Mouse (Mus musculus): ENCODE measurements at regions not wholly inside any gene's neighbourhood (a gene's known extent, or its start where the extent isn't known, plus 50 kb on each side); places are given as distances from the start of the nearest gene placed in this dataset.
"Not testable (repeated sequence)": the region's sequence is repeated elsewhere in the genome, so short reads cannot be mapped to it uniquely, and the experiment has no call there.

DNA sequence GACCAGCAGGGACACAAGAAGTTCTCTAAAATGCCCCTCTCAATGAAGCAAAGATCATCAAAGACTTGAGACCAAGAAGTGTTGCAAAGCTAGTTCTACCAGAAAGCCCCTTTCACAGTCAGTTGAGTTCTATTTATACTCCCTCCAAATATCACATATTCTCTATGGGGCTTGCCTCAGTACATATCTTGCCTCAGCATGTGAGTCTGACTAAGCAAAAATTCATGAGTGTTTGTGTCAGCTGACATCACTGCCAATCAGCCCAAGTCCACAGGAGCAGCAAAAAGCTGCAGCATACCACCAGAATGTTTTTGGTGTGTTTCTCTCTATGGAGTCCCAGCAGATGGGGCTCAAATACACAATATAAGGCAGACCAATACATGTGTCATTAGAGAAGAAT is 631.6 kb downstream of the Rpia start:
- no peak for ATAC-seq (replicated peaks; ENCODE audit: low FRiP score, low TSS enrichment, poor library complexity, severe bottlenecking)

DNA sequence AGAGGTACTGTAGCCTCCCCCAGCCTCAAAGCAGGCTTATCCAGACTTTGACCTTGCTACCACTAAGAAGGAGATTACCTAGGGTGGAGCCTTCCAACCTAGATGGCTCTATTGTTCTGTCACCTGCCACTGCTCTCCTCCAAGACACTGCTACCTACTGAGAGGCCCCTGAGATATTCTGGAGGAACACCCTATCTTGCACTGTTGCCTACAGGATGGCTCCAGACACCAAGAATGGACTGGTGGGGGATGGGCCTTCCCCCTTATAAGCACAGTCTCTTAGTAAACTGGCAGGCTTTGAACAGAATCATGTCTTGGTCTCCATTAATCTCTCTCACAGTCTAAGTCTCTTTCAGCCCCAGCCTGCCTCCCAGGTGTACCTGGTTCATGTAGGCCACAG is 636.3 kb downstream of the Rpia start:
- not testable (repeated sequence) for ATAC-seq (replicated peaks; ENCODE audit: low FRiP score, low TSS enrichment, poor library complexity, severe bottlenecking)

DNA sequence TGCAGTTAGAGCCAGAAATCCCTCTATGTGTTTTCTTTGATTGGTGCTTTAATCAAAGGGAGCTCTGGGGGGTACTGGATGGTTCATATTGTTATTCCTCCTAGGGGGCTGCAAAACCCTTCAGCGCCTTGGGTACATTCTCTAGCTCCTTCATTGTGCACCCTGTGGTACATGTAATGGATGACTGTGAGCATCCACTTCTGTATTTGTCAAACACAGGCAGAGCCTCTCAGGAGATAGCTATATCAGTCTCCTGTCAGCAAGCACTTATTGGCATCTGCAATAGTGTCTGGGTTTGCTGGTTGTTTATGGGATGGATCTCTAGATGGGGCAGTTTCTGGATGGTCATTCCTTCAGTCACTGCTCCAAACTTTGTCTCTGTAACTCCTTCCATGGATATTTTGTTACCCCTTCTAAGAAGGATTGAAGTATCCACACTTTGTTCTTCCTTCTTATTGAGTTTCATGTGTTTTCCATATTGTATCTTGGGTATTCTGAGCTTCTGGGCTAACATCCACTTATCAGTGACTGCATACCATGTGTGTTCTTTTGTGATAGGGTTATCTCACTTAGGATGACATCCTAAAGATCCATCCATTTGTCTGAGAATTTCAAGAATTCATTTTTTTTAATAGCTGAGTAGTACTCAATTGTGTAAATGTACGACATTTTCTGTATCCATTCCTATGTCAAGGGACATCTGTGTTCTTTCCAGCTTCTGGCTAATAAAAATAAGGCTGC is 640.8 kb downstream of the Rpia start:
- ATAC-seq (replicated peaks; ENCODE audit: low FRiP score, low TSS enrichment, poor library complexity, severe bottlenecking): not testable (repeated sequence)

DNA sequence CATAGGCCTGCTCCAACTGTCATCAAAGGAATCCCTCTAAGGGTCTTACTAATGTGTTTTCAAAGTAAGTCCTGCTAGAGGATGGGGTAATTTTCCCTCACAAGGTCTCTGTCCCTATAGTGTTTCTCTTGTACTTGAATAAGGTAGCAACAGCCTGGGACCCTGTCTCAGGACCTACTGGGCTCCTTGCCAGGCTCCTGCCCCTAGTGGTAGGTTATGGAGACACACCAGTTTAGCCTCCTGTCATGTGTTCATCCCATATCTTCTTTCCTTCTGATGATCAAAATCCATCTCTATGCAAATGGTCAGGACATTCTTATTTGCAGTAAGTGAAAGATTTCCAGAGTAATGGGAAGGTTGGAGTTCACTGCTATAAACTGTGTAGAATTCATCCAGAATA is 645.0 kb downstream of the Rpia start:
- ATAC-seq (replicated peaks; ENCODE audit: low FRiP score, low TSS enrichment, poor library complexity, severe bottlenecking): 0 out of 2 replicates have a peak, but pooled peaks have one; percentile 52

DNA sequence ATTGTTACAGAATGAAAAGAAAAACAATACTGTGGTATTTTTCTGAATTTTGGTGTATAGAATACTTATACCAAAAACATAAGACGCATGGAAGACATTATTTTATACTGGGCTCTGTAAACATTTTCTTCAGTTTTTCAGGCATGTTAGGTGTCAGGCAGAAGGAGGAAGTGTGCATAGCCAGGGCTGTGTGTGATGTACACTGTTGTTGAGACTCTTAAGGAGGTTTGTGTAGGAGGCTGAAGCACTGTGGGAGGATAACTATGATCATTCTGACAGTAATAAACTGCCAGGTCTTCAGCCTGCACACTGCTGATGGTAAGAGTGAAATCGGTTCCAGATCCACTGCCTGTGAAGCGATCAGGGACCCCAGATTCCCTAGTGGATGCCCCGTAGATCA is 648.7 kb downstream of the Rpia start:
- not testable (repeated sequence) for ATAC-seq (replicated peaks; ENCODE audit: low FRiP score, low TSS enrichment, poor library complexity, severe bottlenecking)

DNA sequence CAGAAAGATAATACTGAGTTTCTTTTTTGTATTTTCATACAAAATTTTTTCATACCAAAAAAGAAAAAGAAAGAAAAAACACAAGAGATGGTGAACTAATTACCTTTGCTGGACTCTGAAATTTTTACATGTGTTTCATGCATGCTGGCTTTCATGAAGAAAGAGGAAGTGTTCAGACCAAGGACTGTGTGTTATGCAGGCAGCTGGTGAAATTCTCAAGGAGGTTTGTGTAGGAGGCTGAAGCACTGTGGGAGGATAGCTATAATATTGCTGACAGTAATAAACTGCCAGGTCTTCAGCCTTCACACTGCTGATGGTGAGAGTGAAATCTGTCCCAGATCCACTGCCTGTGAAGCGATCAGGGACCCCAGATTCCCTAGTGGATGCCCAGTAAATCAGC is 675.2 kb downstream of the Rpia start:
- no peak for ATAC-seq (replicated peaks; ENCODE audit: low FRiP score, low TSS enrichment, poor library complexity, severe bottlenecking)

DNA sequence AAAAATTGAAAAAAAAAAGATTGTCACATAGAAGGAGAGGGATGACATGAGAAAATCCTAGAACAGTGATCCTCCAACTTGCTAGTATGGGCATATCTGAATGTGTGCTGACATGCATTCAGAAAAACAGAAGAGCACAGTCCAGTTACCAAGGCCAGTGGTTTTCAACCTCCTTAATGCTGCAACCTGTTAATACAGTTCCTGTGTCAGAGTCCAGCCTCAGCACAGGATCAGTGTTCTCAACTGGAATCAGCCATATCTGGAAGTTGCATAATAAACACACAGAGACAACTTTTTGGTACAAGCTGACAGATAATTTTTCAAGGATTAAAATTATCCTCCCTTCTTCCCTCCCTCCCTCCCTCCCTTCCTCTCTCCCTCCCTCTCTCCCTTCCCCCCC is 680.1 kb downstream of the Rpia start:
- no peak for ATAC-seq (replicated peaks; ENCODE audit: low FRiP score, low TSS enrichment, poor library complexity, severe bottlenecking)

DNA sequence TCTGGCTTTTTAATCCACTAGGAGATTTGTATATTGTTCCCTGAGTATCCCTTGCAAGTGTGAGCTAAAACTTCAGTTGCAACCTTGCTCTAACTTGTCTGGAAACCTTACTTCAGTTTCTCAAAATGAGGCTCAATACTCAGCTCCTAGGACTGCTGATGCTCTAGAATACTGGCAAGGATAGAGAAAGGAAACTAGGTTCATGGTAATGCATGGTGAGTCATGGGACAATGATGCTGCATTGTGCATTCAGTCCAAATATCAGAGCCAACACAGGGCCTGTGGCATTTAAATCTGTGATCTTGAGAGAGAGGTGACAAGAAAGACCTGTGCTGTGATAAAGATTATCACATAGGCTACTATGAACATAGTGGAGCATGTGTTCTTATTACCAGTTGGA is 682.6 kb downstream of the Rpia start:
- not testable (repeated sequence) for ATAC-seq (replicated peaks; ENCODE audit: low FRiP score, low TSS enrichment, poor library complexity, severe bottlenecking)

DNA sequence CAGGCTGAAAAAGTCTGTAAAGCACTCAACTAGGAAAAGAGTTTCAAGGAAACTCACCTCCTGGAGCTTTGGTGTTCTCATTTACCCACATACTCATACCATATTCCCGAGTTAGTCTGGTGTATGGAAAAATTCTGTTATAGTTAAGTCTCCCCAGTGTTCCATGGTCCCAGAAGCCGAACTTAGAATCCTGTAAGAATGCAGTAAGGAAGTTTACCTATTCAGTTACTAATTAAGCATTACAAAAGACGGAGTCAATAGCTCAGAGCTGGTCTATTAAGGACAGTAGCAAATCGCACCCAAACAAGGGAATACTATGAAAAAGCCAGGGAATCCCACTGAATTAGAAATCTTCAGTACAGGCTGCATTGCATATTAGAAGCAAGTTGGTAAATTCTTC is 688.3 kb downstream of the Rpia start:
- ATAC-seq (replicated peaks; ENCODE audit: low FRiP score, low TSS enrichment, poor library complexity, severe bottlenecking): no peak

DNA sequence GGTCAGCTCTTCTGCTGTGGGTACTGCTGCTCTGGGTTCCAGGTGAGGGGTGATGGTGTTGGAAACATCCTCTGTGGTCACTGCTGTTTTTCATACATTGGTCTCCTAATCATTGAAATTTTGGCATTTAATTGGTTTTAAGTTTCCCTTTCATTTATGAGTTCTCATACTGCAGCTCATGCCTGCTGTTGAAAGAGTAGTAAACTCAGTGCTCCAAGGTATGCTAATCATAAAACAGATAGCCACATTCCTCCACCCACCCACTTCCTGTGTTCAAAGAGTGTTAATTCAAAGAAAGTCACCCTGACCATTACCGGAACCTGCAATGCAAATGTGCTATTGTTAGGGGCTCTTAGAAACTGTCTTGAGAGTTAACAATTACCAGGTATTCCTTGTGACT is 688.9 kb downstream of the Rpia start:
- not testable (repeated sequence) for ATAC-seq (replicated peaks; ENCODE audit: low FRiP score, low TSS enrichment, poor library complexity, severe bottlenecking)

DNA sequence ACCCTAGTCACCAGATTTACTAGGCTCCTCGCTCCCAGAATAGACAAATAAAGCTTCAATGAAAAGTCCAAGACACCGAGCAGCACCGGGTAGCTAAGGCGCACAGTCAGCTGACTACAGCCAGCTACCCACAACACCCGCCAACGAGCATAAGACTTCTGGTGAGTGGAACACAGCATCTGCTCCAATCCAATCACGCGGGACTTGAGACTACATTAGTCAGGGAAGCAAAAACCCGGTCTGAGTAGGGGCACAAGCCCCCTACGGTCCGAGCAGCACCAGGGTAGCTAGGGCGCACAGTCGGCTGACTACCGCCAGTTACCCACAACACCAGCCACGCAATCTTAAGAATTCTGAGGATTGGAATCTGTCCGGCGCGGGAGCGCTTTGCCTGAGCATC is 704.0 kb downstream of the Rpia start:
- ATAC-seq (replicated peaks; ENCODE audit: low FRiP score, low TSS enrichment, poor library complexity, severe bottlenecking): no peak

DNA sequence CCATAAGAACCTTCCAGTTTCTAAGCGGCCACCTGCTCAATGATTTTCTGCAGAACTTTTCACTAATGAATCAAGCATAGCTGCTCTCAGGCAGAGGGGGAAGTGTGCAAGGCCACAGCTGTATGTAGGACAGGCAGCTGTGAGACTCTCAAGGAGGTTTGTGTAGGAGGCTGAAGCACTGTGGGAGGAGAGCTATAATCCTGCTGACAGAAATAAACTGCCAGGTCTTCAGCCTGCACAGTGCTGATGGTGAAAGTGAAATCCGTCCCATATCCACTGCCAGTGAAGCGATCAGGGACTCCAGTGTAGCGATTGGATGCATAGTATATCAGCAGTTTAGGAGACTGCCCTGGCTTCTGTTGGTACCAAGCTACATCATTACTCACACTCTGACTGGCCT is 718.2 kb downstream of the Rpia start:
- ATAC-seq (replicated peaks; ENCODE audit: low FRiP score, low TSS enrichment, poor library complexity, severe bottlenecking): no peak

DNA sequence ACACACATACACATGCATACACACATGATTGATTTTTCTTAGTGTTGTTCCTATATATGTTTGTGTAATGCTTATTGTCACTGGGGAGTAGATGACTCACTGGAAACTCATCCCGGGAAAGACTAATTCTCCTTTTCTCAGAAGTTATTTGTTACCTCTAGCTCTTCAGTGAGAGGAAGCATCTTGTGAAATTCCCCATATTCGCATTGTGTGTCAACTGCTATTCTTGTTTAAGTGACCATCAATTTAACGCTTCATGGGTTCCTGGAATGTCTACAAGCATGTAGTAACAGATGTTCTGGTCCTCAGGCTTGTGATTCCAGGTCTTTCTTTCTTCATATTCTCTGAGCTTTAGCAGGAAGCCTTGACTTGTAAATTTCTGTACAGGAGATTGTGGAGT is 720.0 kb downstream of the Rpia start:
- ATAC-seq (replicated peaks; ENCODE audit: low FRiP score, low TSS enrichment, poor library complexity, severe bottlenecking): no peak

DNA sequence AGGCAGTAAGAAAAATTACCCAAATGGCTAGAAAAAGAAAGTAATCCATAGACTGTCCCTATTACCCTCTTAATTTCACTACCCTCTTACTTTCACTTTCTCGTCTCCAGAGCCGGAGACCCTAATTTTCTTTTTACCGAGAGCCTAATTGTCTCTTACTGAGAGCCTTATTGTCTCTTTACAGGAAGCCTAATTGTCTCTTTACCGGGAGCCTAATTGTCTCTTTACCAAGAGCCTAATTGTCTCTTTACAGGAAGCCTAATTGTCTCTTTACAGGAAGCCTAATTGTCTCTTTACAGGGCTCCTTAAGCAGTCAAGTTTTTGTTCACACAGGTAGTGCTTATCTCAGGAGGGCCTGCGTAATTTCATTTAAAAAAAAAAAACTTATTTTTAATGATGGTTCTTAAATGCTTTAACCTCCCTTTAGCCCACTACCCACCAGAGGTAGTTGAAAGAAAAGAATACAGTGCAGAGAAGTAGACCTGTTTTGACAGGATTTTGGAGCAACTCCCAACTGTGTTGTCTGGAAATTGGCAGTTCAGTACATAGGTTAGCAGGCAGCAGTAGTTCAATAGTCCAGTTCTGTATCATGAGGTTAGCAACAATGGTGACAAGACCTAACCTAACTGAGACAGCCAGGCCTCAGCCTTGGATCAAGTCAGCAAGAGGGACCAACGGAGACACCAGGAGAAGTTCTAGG is 724.2 kb downstream of the Rpia start:
- no peak for ATAC-seq (replicated peaks; ENCODE audit: low FRiP score, low TSS enrichment, poor library complexity, severe bottlenecking)

DNA sequence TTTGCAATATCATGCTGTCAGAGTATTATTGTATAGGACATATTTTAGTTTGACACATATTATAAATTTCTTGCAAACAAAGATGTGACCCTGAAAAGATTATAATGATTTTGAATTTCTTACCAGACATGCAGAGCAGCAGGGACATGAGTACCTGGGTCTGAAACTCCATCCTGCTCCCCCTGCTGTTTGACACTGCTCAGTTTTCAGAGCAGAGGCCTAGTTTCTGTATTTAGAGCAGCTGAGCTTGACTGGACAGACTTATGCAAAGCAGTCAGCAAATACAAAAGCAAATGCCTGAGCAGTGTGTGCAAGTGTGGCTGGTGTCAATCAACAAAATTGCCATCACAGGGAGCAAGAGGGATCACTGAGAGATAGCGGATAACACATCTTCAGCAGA is 733.0 kb downstream of the Rpia start:
- no peak for ATAC-seq (replicated peaks; ENCODE audit: low FRiP score, low TSS enrichment, poor library complexity, severe bottlenecking)

DNA sequence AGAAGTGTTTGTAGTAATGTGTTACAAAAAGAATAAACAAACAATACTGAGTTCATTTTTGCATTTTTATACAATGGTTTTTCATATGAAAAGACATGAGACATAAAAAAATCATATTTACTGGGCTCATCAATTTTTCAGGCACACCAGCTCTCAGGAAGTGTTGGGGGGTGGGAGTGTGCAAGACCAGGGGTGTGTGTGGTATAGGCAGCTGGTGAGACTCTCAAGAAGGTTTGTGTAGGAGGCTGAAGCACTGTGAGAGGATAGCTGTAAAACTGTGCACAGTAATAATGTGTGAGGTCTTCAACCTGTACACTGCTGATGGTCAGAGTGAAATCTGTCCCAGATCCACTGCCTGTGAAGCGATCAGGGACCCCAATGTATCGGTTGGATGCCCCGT is 733.7 kb downstream of the Rpia start:
- no peak for ATAC-seq (replicated peaks; ENCODE audit: low FRiP score, low TSS enrichment, poor library complexity, severe bottlenecking)

DNA sequence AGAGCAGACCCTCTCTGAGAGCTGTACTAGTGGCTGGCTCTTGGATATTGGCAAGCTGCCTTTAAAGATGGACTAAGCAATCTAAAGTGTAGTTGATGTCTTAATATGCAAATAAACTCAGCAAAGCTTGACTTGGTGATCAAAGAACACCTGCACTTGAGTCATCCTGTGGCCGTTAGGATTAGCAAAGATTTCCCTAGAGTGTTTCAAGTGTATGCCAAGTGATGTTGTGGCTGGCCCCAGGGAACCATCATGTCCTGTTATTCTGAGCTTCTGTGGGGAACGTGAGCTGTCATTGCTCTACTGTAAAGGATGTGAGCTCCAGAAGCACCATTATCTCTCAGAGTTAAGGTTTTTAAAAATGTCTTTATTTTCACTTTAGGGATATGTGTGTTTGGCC is 751.1 kb downstream of the Rpia start:
- ATAC-seq (replicated peaks; ENCODE audit: low FRiP score, low TSS enrichment, poor library complexity, severe bottlenecking): no peak

DNA sequence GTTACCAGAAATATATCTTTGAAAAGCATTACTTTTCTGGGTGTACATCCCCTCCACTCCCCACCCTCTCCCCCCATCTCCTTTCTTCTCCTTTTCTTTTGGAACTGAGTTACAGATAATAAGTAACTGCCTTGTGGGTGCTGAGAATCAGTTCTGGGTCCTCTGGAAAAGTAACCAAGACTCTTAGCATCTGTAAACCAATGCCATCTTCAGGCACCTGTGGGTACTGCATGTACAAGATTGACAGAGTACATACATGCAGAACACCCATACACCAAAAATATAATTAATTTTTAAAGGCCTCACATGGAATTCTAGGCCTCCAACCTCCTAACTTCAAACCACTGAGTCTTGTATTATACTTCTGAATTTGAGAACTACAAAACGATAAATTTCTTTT is 758.4 kb downstream of the Rpia start:
- no peak for ATAC-seq (replicated peaks; ENCODE audit: low FRiP score, low TSS enrichment, poor library complexity, severe bottlenecking)

DNA sequence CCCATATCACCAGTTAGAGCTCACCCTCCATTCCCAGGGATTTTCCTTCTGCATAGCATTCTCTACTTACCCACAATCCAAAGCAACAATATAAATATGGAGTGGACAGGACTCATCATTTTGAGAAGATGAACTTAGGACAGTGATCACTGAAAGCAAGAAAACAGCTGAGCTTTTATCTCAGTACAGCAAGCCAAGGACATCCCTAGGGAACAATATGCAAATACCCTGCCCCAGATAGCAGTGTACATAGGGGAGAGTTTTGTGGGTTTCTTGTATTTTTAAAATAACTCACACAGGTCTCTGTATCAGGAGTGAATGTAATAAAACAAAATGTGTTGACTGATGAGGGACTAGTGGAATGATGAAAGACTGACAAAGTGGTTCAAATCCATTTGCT is 780.5 kb downstream of the Rpia start:
- no peak for ATAC-seq (replicated peaks; ENCODE audit: low FRiP score, low TSS enrichment, poor library complexity, severe bottlenecking)

Data from megakaryocyte-erythroid progenitor cell, adult 5-6 weeks (primary cell).